Mouse (Mus musculus): ENCODE results near the gene 4930449I24Rik. TPM values are rescaled to one million over a fixed set of nuclear protein-coding genes. Genes with fewer than 3 reads are reported as not detected.
A peak's percentile ranks its signal among the peaks of the same experiment; 100 is the strongest.
"Not testable (repeated sequence)": the region's sequence is repeated elsewhere in the genome, so short reads cannot be mapped to it uniquely, and the experiment has no call there.

4930449I24Rik gene
- not detected for total RNA-seq (2021)

- DNase-seq: not testable (repeated sequence)
Measured at GRCm38 (mm10) chr5:146502099-146502498, at the start of gene 4930449I24Rik. 4930449I24Rik (plus strand) TSS chr5:146502399.

- DNase-seq: no peak
Measured at GRCm38 (mm10) chr5:146453556-146453955, 48.6 kb upstream of the 4930449I24Rik start.

GRCm38 (mm10) chr5:146461612-146462011 is 40.6 kb upstream of the 4930449I24Rik start:
- no peak for DNase-seq

- no peak for DNase-seq
Measured at GRCm38 (mm10) chr5:146466663-146467062, 35.5 kb upstream of the 4930449I24Rik start.

DNA sequence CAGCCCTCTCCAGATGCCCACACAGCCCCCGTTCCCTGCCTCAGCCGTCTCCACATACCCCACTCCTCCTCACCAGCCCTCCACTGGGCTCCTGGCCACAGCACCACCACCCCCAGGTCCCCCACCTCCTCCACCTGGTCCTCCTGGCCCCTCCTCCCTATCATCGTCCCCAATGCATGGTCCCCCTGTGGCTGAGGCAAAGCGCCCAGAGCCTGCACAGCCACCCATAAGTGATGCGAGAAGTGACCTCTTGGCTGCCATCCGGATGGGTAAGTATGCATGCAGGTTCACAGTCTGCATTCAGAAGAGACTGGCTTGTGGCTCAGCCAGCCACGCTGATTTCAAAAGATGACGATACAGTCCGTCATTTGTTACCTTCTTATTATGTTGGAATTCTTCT is 33.9 kb upstream of the 4930449I24Rik start:
- no peak for DNase-seq

GRCm38 (mm10) chr5:146470821-146471220 is 31.4 kb upstream of the 4930449I24Rik start:
- DNase-seq: no peak

- no peak for DNase-seq
Measured at GRCm38 (mm10) chr5:146471311-146471710, 30.9 kb upstream of the 4930449I24Rik start.

DNA sequence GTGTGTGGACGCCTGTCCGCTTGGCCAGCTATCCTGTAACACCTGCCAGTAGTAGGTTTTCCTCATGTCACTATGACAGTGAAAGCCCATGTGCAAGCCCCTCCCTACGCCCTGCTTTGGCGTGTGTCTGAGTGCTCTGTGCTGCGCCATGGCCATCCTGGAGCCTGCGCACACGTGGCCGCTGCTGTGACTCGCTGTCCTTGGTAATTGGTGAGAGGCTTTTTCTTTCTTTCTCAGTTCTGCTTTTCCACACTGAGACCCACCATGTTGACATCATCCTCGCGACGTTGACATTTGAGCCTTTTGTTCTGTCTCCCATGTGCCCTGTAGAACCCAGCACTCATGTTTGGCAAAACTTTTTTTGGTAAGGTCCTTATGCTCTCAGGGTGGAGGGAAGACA is 30.4 kb upstream of the 4930449I24Rik start:
- DNase-seq: no peak

DNA sequence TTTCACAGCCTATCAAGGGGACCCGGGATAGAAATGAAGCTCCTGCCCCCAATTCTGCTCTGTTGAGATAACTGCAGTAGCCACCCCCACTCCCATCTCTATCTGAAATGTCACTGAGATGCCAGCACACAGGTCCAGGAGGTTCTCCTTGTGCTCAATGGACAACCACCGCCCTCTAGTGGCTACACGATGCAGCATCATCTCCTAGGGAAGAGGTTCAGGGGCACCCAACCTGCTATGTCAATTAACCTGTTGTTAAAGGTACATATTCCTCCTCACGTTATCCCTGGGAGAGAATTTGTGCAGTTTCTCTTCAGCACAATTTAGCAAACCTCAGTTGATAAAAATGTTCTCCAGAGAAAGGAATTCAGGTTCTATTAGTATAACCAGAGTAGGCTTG is 22.6 kb upstream of the 4930449I24Rik start:
- peak; percentile 38 to 55 for DNase-seq

DNA sequence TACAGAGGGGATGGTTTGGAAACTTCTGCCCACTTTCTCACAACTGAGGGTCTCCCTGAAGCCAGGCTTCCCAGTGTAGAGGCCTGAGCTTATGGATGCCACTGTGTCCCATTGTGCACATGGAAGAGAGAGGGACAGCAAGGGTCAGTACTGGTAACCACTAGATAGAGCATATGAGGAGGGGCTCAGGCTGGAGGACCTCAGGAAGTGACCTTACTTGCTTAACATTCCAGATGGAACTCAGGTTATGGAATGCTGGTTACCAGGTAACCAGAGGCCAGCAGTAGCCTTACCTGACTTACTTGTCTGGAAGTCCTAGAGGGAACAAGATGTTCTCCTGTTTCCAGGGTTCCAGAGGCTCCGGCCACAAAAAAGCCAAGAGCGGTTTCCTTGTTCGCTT is 20.5 kb upstream of the 4930449I24Rik start, which contains the start of gene Gm6408:
TSS of gene Gm6408 (plus strand) at position 301 of the 400 bp plus-strand sequence.
- not testable (repeated sequence) for DNase-seq

DNA sequence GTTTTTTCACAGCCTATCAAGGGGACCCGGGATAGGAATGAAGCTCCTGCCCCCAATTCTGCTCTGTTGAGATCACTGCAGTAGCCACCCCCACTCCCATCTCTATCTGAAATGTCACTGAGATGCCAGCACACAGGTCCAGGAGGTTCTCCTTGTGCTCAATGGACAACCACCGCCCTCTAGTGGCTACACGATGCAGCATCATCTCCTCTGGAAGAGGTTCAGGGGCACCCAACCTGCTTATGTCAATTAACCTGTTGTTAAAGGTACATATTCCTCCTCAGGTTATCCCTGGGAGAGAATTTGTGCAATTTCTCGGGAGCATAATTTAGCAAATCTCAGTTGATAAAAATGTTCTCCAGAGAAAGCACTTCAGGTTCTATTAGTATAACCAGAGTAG is 13.2 kb upstream of the 4930449I24Rik start:
- peak in 1 of 2 experiments; percentile 23 for DNase-seq

DNA sequence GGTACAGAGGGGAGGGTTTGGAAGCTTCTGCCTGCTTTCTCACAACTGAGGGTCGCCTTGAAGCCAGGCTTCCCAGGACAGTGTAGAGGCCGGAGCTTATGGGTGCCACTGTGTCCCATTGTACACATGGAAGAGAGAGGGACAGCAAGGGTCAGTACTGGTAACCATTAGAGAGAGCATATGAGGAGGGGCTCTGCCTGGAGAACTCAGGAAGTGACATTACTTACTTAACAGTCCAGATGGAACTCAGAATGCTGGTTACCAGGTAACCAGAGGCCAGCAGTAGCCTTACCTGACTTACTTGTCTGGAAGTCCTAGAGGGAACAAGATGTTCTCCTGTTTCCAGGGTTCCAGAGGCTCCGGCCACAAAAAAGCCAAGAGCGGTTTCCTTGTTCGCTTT is 11.1 kb upstream of the 4930449I24Rik start, which contains the start of gene Gm6370:
TSS of gene Gm6370 (plus strand) at position 301 of the 400 bp plus-strand sequence.
- DNase-seq: not testable (repeated sequence)

DNA sequence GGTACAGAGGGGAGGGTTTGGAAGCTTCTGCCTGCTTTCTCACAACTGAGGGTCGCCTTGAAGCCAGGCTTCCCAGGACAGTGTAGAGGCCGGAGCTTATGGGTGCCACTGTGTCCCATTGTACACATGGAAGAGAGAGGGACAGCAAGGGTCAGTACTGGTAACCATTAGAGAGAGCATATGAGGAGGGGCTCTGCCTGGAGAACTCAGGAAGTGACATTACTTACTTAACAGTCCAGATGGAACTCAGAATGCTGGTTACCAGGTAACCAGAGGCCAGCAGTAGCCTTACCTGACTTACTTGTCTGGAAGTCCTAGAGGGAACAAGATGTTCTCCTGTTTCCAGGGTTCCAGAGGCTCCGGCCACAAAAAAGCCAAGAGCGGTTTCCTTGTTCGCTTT is 11.6 kb downstream of the 4930449I24Rik start, which contains the start of gene Gm3402:
TSS of gene Gm3402 (plus strand) at position 301 of the 400 bp plus-strand sequence.
- DNase-seq: not testable (repeated sequence)

- not testable (repeated sequence) for DNase-seq
Measured at GRCm38 (mm10) chr5:146525501-146525900, 23.3 kb downstream of the 4930449I24Rik start, which contains the start of gene Gm3404. Gm3404 (plus strand) TSS chr5:146525801.

DNA sequence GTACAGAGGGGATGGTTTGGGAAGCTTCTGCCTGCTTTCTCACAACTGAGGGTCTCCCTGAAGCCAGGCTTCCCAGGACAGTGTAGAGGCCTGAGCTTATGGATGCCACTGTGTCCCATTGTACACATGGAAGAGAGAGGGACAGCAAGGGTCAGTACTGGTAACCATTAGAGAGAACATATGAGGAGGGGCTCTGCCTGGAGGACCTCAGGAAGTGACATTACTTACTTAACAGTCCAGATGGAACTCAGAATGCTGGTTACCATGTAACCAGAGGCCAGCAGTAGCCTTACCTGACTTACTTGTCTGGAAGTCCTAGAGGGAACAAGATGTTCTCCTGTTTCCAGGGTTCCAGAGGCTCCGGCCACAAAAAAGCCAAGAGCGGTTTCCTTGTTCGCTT is 35.1 kb downstream of the 4930449I24Rik start, which contains the start of gene Gm3409:
TSS of gene Gm3409 (plus strand) at position 301 of the 400 bp plus-strand sequence.
- DNase-seq: not testable (repeated sequence)

Other genes with a start within 250 kb of the 4930449I24Rik start
- gene Wasf3, start 117.4 kb upstream of the 4930449I24Rik start, total RNA-seq (2021): 100 to 1,000 TPM; 104 to 106 TPM
- not detected for gene Gm6408, start 20.4 kb upstream of the 4930449I24Rik start, total RNA-seq (2021)
- gene Gm6370, start 11.0 kb upstream of the 4930449I24Rik start, total RNA-seq (2021): not detected
- not detected for gene Gm3402, start 11.7 kb downstream of the 4930449I24Rik start, total RNA-seq (2021)
- not detected for gene Gm3404, start 23.4 kb downstream of the 4930449I24Rik start, total RNA-seq (2021)
- not detected for gene Gm3409, start 35.2 kb downstream of the 4930449I24Rik start, total RNA-seq (2021)
- gene Gm3415, start 53.7 kb downstream of the 4930449I24Rik start, total RNA-seq (2021): not detected
- gene Gpr12, start 82.8 kb downstream of the 4930449I24Rik start, total RNA-seq (2021): 10 to 100 TPM; 37.6 to 38.1 TPM